Mouse (Mus musculus) hindbrain, embryonic 10.5 days (tissue): Measurements from ENCODE around the gene Nepro. TPM values are rescaled to one million over a fixed set of nuclear protein-coding genes. Genes with fewer than 3 reads are reported as not detected.

Experiments
- DNase-seq: peaks from one replicate; pipeline ENCODE4 v3.0.0-alpha.2; 2017; ENCODE audit warnings: low spot score
- H3K27ac ChIP-seq: fragments of 300-500 bp; sonication (generic); 2 replicates; pipeline ENCODE4 v1.5.1; 2016; ENCODE audit warnings: mild to moderate bottlenecking, moderate library complexity
- H3K27me3 ChIP-seq: fragments of 300-500 bp; sonication (generic); 2 replicates; pipeline ENCODE4 v1.6.1; 2016; ENCODE audit warnings: mild to moderate bottlenecking; ENCODE audit not compliant: poor library complexity, insufficient read depth, severe bottlenecking
- H3K36me3 ChIP-seq: fragments of 300-500 bp; sonication (generic); 2 replicates; pipeline ENCODE4 v1.6.1; 2016; ENCODE audit warnings: mild to moderate bottlenecking, moderate library complexity
- H3K4me1 ChIP-seq: fragments of 300-500 bp; sonication (generic); replicated peaks from 2 replicates; pipeline ENCODE4 v1.6.1; 2016; ENCODE audit warnings: mild to moderate bottlenecking
- H3K4me3 ChIP-seq: fragments of 300-500 bp; sonication (generic); 2 replicates; pipeline ENCODE4 v1.5.1; 2016; ENCODE audit warnings: mild to moderate bottlenecking, moderate library complexity
- H3K9me3 ChIP-seq: fragments of 300-500 bp; sonication (generic); 2 replicates; pipeline ENCODE4 v1.6.1; 2016; ENCODE audit warnings: mild to moderate bottlenecking, moderate library complexity
- WGBS: fragments of 180-500 bp; shearing (Covaris S2); methylation state at CpG from one replicate; pipeline ENCODE4 v1.1.7; 2016; 5-methylcytosine and 5-hydroxymethylcytosine counted together
- polyA plus RNA-seq: library from polyadenylated mRNA; unstranded; fragments of >200 nt; fragmentation: Nextera tagmentation; extraction: Ambion mirVana; gene quantifications from 2 replicates; pipeline ENCODE4 v1.2.1, GENCODE M21; 2016

Nepro gene
- polyA plus RNA-seq, 1 experiment from 2014 or later = 8.8 TPM

- H3K36me3 ChIP-seq = peaks cover 19% of the 10 kb centered on the region
- WGBS = 79% methylated on average over 7 of the region's 7 CpGs
Observed at GRCm38 (mm10) chr16:44719349-44719748, 4.8 kb upstream of the Nepro start.

GRCm38 (mm10) chr16:44720518-44720917 lies 3.6 kb upstream of the Nepro start:
- Histone ChIP-seq H3K27me3 (no peaks in the 10 kb centered on the region), H3K36me3 (peaks cover 19% of the 10 kb centered on the region), H3K9me3 (no peaks in the 10 kb centered on the region), H3K4me1 (peaks cover 34% of the 10 kb centered on the region), H3K27ac (no peak overlapping the region), H3K4me3 (no peak overlapping the region)
- 81% methylated on average over 3 of the region's 3 CpGs for WGBS
- DNase-seq = no peak

More at GRCm38 (mm10) chr16:44719349-44719748, 4.8 kb upstream of the Nepro start:
- Histone ChIP-seq H3K27me3 (no peaks in the 10 kb centered on the region), H3K4me3 (no peak overlapping the region), H3K27ac (no peak overlapping the region), H3K4me1 (peaks cover 27% of the 10 kb centered on the region), H3K9me3 (no peaks in the 10 kb centered on the region)
- DNase-seq = no peak

- Histone ChIP-seq H3K4me3 (no peak overlapping the region), H3K4me1 (peaks cover 25% of the 10 kb centered on the region), H3K27ac (no peak overlapping the region), H3K36me3 (peaks cover 27% of the 10 kb centered on the region), H3K9me3 (no peaks in the 10 kb centered on the region), H3K27me3 (no peaks in the 10 kb centered on the region)
- DNase-seq = no peak
- WGBS = 88% methylated on average over 2 of the region's 2 CpGs
Observed at GRCm38 (mm10) chr16:44722666-44723065, 1.4 kb upstream of the Nepro start.

GRCm38 (mm10) chr16:44724847-44725246 lies 746 bp downstream of the Nepro start:
- DNase-seq = peak; percentile 73
- WGBS = under 1% methylated on average over 14 of the region's 14 CpGs

GRCm38 (mm10) chr16:44725286-44726223 lies 1.5 kb downstream of the Nepro start:
- Histone ChIP-seq H3K9me3 (no peaks in the 10 kb centered on the region), H3K27ac (peak overlapping the region; percentile 98), H3K27me3 (no peaks in the 10 kb centered on the region), H3K4me1 (peaks cover 25% of the 10 kb centered on the region), H3K4me3 (peak overlapping the region; percentile 87), H3K36me3 (peaks cover 37% of the 10 kb centered on the region)
- 50% methylated on average over 14 of the region's 14 CpGs for WGBS
- peak; percentile 55 for DNase-seq

More at GRCm38 (mm10) chr16:44724847-44725246, 746 bp downstream of the Nepro start:
- Histone ChIP-seq H3K4me3 (peak overlapping the region; percentile 87), H3K4me1 (peaks cover 25% of the 10 kb centered on the region), H3K27ac (peak overlapping the region; percentile 98), H3K9me3 (no peaks in the 10 kb centered on the region), H3K27me3 (no peaks in the 10 kb centered on the region), H3K36me3 (peaks cover 37% of the 10 kb centered on the region)

GRCm38 (mm10) chr16:44727525-44727924 lies 3.4 kb downstream of the Nepro start:
- peaks cover 57% of the 10 kb centered on the region for H3K36me3 ChIP-seq

DNA sequence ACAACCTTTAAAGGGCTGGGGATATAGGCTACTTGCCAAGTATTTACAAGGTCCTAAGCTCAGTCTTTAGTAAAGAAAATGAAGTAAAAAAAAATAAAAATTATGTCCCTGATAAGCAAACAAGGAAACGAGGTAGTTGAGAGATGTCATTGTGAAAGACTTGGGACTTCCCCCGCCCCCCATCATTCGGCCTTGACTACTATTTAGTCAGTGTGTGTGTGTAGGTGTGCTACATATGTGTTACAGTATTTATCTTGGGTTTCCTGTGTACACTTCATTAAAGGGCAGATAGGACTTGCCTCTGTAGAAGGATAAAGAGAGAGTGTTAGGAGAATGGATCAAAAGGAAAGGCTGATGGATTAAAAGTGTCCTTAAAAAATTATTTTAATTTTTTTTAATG lies 10.0 kb downstream of the Nepro start:
- Histone ChIP-seq H3K36me3 (peaks cover 100% of the 10 kb centered on the region), H3K4me3 (no peak overlapping the region), H3K4me1 (no peaks in the 10 kb centered on the region), H3K27ac (no peak overlapping the region), H3K27me3 (no peaks in the 10 kb centered on the region), H3K9me3 (no peaks in the 10 kb centered on the region)
- WGBS = 90% methylated on average over 3 of the region's 3 CpGs
- DNase-seq = no peak

More at GRCm38 (mm10) chr16:44727525-44727924, 3.4 kb downstream of the Nepro start:
- Histone ChIP-seq H3K27me3 (no peaks in the 10 kb centered on the region), H3K9me3 (no peaks in the 10 kb centered on the region), H3K4me3 (no peak overlapping the region), H3K27ac (no peak overlapping the region), H3K4me1 (peaks cover 24% of the 10 kb centered on the region)
- 99% methylated on average over 3 of the region's 3 CpGs for WGBS
- DNase-seq = no peak

DNA sequence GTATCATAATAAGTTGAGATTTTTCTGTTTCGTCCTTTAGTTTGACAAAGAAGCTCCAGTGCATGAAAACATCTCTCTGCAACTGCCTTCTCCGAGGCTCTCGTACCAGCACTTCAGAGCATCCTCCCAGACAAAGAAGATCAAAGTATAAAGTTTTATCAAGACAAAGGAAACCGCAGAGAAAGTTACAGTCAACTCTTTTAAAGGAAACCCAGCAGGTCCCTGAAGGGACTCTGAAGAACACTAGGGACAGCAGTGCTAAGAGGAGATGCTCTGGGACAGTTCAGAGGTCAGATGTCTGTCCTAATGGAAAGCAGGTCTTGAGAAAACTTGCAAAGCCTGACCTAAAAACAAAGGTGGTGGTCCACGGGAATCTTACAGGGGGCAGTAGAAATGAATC lies 11.6 kb downstream of the Nepro start:
- WGBS = 90% methylated on average over 5 of the region's 5 CpGs
- Histone ChIP-seq H3K36me3 (peaks cover 95% of the 10 kb centered on the region), H3K27me3 (no peaks in the 10 kb centered on the region), H3K9me3 (no peaks in the 10 kb centered on the region), H3K4me1 (no peaks in the 10 kb centered on the region), H3K27ac (no peak overlapping the region), H3K4me3 (no peak overlapping the region)
- no peak for DNase-seq

DNA sequence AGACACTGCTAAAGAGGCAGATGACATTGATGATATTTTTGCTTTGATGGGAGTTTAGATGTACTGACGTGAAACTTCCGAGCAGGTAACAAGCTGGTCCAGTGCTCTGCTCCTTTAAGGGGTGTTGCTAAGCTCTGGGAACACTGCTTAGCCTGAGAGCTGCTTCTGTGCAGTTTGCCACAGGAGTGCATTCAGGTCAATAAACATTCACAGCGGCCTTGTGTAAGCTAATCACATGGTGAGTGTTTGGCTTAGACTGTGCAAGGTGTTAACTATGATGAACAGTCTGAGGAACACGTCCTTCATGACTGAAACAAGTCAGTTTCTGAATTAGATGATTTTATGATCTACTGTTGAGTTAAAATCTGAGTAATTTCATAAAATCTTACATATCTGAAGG lies 12.0 kb downstream of the Nepro start:
- WGBS = 88% methylated on average over 4 of the region's 4 CpGs
- Histone ChIP-seq H3K27ac (no peak overlapping the region), H3K4me1 (no peaks in the 10 kb centered on the region), H3K27me3 (no peaks in the 10 kb centered on the region), H3K4me3 (no peak overlapping the region), H3K36me3 (peaks cover 94% of the 10 kb centered on the region), H3K9me3 (no peaks in the 10 kb centered on the region)
- DNase-seq = no peak

GRCm38 (mm10) chr16:44742753-44743152 lies 18.7 kb downstream of the Nepro start:
- peaks cover 42% of the 10 kb centered on the region for H3K36me3 ChIP-seq
- no peak overlapping the region for H3K4me3 ChIP-seq
- H3K9me3 ChIP-seq = no peaks in the 10 kb centered on the region
- H3K27ac ChIP-seq = no peak overlapping the region
- WGBS = 96% methylated on average over 1 of the region's 1 CpGs
- no peak for DNase-seq
- H3K27me3 ChIP-seq = no peaks in the 10 kb centered on the region
- peaks cover 16% of the 10 kb centered on the region for H3K4me1 ChIP-seq

DNA sequence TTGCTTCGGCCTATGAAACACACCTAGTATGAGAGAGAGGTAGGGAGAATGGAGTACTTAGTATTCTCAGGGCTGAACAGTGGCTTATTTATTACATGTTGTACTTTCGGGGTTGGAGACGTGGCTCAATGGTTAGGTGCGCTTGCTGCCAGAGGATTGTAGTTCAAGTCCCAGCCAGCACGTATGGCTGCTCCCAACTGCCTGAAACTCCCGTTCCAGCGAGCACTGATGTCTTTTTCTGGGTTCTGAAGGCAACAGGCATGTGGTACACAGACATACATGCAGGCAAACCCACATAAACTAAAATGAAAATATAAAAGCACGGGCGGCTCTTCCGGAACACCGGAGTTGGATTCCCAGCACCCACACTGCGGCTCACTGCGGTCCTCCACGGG lies 21.4 kb downstream of the Nepro start:
- peak overlapping the region; percentile 89 for H3K4me3 ChIP-seq
- no peaks in the 10 kb centered on the region for H3K27me3 ChIP-seq
- WGBS = 9% methylated on average over 14 of the region's 14 CpGs
- no peaks in the 10 kb centered on the region for H3K9me3 ChIP-seq
- peaks cover 19% of the 10 kb centered on the region for H3K36me3 ChIP-seq
- peaks cover 16% of the 10 kb centered on the region for H3K4me1 ChIP-seq
- H3K27ac ChIP-seq = peak overlapping the region; percentile 95
- DNase-seq = no peak

- WGBS = under 1% methylated on average over 47 of the region's 47 CpGs
- peaks cover 16% of the 10 kb centered on the region for H3K4me1 ChIP-seq
- peak within 1 kb of the TSS; percentile 89 for H3K4me3 ChIP-seq
- DNase-seq = peak; percentile 85
- H3K9me3 ChIP-seq = no peaks in the 10 kb centered on the region
- H3K27ac ChIP-seq = peak within 1 kb of the TSS; percentile 95
- no peaks in the 10 kb centered on the region for H3K27me3 ChIP-seq
- peaks cover 14% of the 10 kb centered on the region for H3K36me3 ChIP-seq
Observed at GRCm38 (mm10) chr16:44745866-44746562, 21.9 kb downstream of the Nepro start, which contains the start of gene Gtpbp8. TSS of gene Gtpbp8 (minus strand) at chr16:44746363.

GRCm38 (mm10) chr16:44748007-44748406 lies 23.9 kb downstream of the Nepro start:
- no peaks in the 10 kb centered on the region for H3K9me3 ChIP-seq
- no peak overlapping the region for H3K4me3 ChIP-seq
- H3K4me1 ChIP-seq = peaks cover 16% of the 10 kb centered on the region
- WGBS = 66% methylated on average over 3 of the region's 3 CpGs
- no peak overlapping the region for H3K27ac ChIP-seq
- H3K36me3 ChIP-seq = no peaks in the 10 kb centered on the region
- H3K27me3 ChIP-seq = no peaks in the 10 kb centered on the region
- no peak for DNase-seq
